ENCODE assay signal across 8 mouse cellular contexts in the genomic region with DNA sequence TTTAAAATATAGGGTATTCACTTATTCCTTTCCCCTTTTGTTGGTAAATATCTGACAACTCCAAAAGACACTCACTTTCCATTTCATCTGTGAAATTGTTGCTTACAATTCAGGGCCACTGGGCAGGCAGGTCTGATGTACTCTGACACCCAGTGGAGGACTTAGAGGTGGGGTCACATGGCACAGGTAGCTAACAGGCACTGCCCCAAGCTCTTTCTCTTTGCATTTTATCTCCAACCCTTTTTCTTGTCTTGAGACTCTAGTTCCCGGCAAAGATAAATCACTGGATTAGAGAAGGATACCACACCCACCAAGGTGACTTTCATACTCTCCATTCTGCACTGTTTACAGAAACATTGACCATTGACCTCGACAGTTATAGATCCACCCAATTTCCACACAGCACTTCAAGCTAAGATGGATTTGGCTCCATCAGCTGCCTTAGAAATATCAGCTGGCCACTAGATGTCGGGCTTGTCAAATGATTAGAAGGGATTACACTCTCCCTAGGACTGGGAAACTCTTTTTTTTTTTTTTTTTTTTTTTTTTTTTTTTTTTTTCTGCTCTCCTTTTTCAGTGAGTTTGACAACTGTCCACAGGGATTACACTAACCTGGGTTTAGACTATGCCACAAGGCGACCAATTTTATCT.
DNase-seq lines count a peak whose midpoint lies in the region; ATAC-seq and TF ChIP-seq lines count a peak whose summit lies in the region.

No protein-coding gene starts in this region.

- DNase-seq in lung, embryonic 14.5 days, result peak; percentile 77
- no peak for DNase-seq in lung, adult 2 months
- peak; percentile 68 for DNase-seq in adrenal gland, postnatal 14 days
- DNase-seq in embryonic facial prominence, embryonic 14.5 days (ENCODE audit: low spot score), result peak; percentile 67
- DNase-seq in left cerebral cortex, postnatal 25 days (ENCODE audit: low spot score in 2 of 2), result peak; percentile 63 to 81
- DNase-seq in midbrain, embryonic 14.5 days, result peak; percentile 84
- DNase-seq in thymus, postnatal 10 days (ENCODE audit: low spot score in 2 of 2), result no peak

- H3K4me2 ChIP-seq in lung, embryonic 14.5 days, result no peak overlapping the region
- no peak overlapping the region for H3K4me2 ChIP-seq in embryonic facial prominence, embryonic 14.5 days (ENCODE audit: low read depth, low read length)
- no peak overlapping the region for H3K4me2 ChIP-seq in intestine, embryonic 15.5 days (replicated peaks)
- no peak overlapping the region for H3K4me2 ChIP-seq in midbrain, embryonic 14.5 days (ENCODE audit: low read length)

- peak; percentile 62 for TF ChIP-seq CTCF in lung, embryonic 14.5 days (IDR thresholded peaks at IDR 0.05; ENCODE audit: low read depth)
- TF ChIP-seq CTCF in lung, adult 2 months (IDR thresholded peaks at IDR 0.05; ENCODE audit: insufficient read depth, low read length), result no peak

- 44% methylated on average over 4 of the region's 4 CpGs for WGBS in lung, embryonic 14.5 days
- 40% methylated on average over 4 of the region's 4 CpGs for WGBS in lung, adult 2 months
- WGBS in embryonic facial prominence, embryonic 14.5 days, result 53% methylated on average over 4 of the region's 4 CpGs
- WGBS in intestine, embryonic 15.5 days, result 43% methylated on average over 4 of the region's 4 CpGs
- WGBS in midbrain, embryonic 14.5 days, result 69% methylated on average over 4 of the region's 4 CpGs

- no peak overlapping the region for H3K9ac ChIP-seq in lung, embryonic 14.5 days
- H3K9ac ChIP-seq in embryonic facial prominence, embryonic 14.5 days (ENCODE audit: low read depth, low read length), result no peak overlapping the region
- H3K9ac ChIP-seq in intestine, embryonic 15.5 days, result no peak overlapping the region
- no peak overlapping the region for H3K9ac ChIP-seq in midbrain, embryonic 14.5 days (replicated peaks; ENCODE audit: low read length)

- intact Hi-C loops in left cerebral cortex, postnatal 25 days (cut with DNase I), result loop anchor here (5.0 kb wide), 1 partner anchor 561 kb away; no protein-coding TSS in a partner anchor

- peak; percentile 83 for ATAC-seq in lung, embryonic 14.5 days (ENCODE audit: insufficient read depth)
- 0 out of 2 replicates have a peak, but pooled peaks have one; percentile 67 for ATAC-seq in embryonic facial prominence, embryonic 14.5 days (ENCODE audit: low read depth)
- ATAC-seq in intestine, embryonic 15.5 days, result peak; percentile 58
- ATAC-seq in midbrain, embryonic 14.5 days (ENCODE audit: low FRiP score, low TSS enrichment), result peak; percentile 80; the same call in 1 of the 2 replicates

- H3K4me3 ChIP-seq in lung, embryonic 14.5 days (ENCODE audit: low read depth, low read length), result no peak overlapping the region
- H3K4me3 ChIP-seq in lung, adult 2 months (replicated peaks; ENCODE audit: extremely low read depth, low read depth, low read length), result no peak overlapping the region
- no peak overlapping the region for H3K4me3 ChIP-seq in embryonic facial prominence, embryonic 14.5 days (ENCODE audit: low read depth, low read length)
- H3K4me3 ChIP-seq in intestine, embryonic 15.5 days (replicated peaks), result no peak overlapping the region
- H3K4me3 ChIP-seq in midbrain, embryonic 14.5 days (replicated peaks; ENCODE audit: low read depth, low read length), result no peak overlapping the region

- H3K27ac ChIP-seq in lung, embryonic 14.5 days (ENCODE audit: low read depth), result no peak overlapping the region
- no peak overlapping the region for H3K27ac ChIP-seq in embryonic facial prominence, embryonic 14.5 days (replicated peaks; ENCODE audit: low read depth, low read length)
- H3K27ac ChIP-seq in intestine, embryonic 15.5 days, result no peak overlapping the region
- H3K27ac ChIP-seq in midbrain, embryonic 14.5 days (replicated peaks; ENCODE audit: low read depth, low read length), result no peak overlapping the region

- H3K4me1 ChIP-seq in lung, embryonic 14.5 days (ENCODE audit: insufficient read depth), result no peaks in the 10 kb centered on the region
- no peaks in the 10 kb centered on the region for H3K4me1 ChIP-seq in lung, adult 2 months (ENCODE audit: control insufficient read depth, insufficient read depth, low read length)
- H3K4me1 ChIP-seq in embryonic facial prominence, embryonic 14.5 days (ENCODE audit: control insufficient read depth, insufficient read depth, low read length), result no peaks in the 10 kb centered on the region
- H3K4me1 ChIP-seq in intestine, embryonic 15.5 days (replicated peaks), result no peaks in the 10 kb centered on the region
- no peaks in the 10 kb centered on the region for H3K4me1 ChIP-seq in midbrain, embryonic 14.5 days (ENCODE audit: control insufficient read depth, insufficient read depth, low read length)

- TF ChIP-seq POLR2A in lung, adult 2 months (IDR thresholded peaks at IDR 0.05; ENCODE audit: borderline replicate concordance, extremely low read depth, low read depth, low read length), result no peak

- no peaks in the 10 kb centered on the region for H3K27me3 ChIP-seq in lung, embryonic 14.5 days (ENCODE audit: insufficient read depth, low read length)
- no peaks in the 10 kb centered on the region for H3K27me3 ChIP-seq in embryonic facial prominence, embryonic 14.5 days (replicated peaks; ENCODE audit: control insufficient read depth, insufficient read depth, low read length)
- H3K27me3 ChIP-seq in intestine, embryonic 15.5 days (replicated peaks), result no peaks in the 10 kb centered on the region
- no peaks in the 10 kb centered on the region for H3K27me3 ChIP-seq in midbrain, embryonic 14.5 days (ENCODE audit: control insufficient read depth, insufficient read depth, low read length)

- no peaks in the 10 kb centered on the region for H3K9me3 ChIP-seq in lung, embryonic 14.5 days (ENCODE audit: low read depth, low read length)
- H3K9me3 ChIP-seq in embryonic facial prominence, embryonic 14.5 days (ENCODE audit: control insufficient read depth, low read length), result no peaks in the 10 kb centered on the region
- no peaks in the 10 kb centered on the region for H3K9me3 ChIP-seq in intestine, embryonic 15.5 days
- H3K9me3 ChIP-seq in midbrain, embryonic 14.5 days (ENCODE audit: control insufficient read depth, low read length), result no peaks in the 10 kb centered on the region

- H3K36me3 ChIP-seq in lung, embryonic 14.5 days (ENCODE audit: insufficient read depth), result no peaks in the 10 kb centered on the region
- H3K36me3 ChIP-seq in embryonic facial prominence, embryonic 14.5 days (ENCODE audit: control insufficient read depth, insufficient read depth, low read length), result no peaks in the 10 kb centered on the region
- H3K36me3 ChIP-seq in intestine, embryonic 15.5 days, result no peaks in the 10 kb centered on the region
- H3K36me3 ChIP-seq in midbrain, embryonic 14.5 days (ENCODE audit: control insufficient read depth, insufficient read depth, low read length), result no peaks in the 10 kb centered on the region

Comparison
In these comparisons a context has a peak if more than half of its experiments do, and no peak if none do; other contexts are left out.
1. DNase-seq: peak in lung, embryonic 14.5 days (single experiment), adrenal gland, postnatal 14 days (single experiment), embryonic facial prominence, embryonic 14.5 days (single experiment), left cerebral cortex, postnatal 25 days (2 of 2) and midbrain, embryonic 14.5 days (single experiment); none in lung, adult 2 months (single experiment) and thymus, postnatal 10 days (0 of 2).
2. Peak in every context shown above with its lines, with median percentiles within 50 percentile points of each other: ATAC-seq.